Mouse (Mus musculus) leukemia stem cell, adult 10-12 weeks (primary cell): ENCODE measurements around the gene Prkag2. TPM values are rescaled to one million over a fixed set of nuclear protein-coding genes. Genes with fewer than 3 reads are reported as not detected.

Experiments
- polyA plus RNA-seq: library from polyadenylated mRNA; stranded (reverse); fragments of >175 nt; gene quantifications from 2 replicates; pipeline ENCODE4 v1.2.3, GENCODE M21; 2012; ENCODE audit warnings: low replicate concordance

The Prkag2 gene
- 2.1 and 2.8 TPM in 2 replicates for polyA plus RNA-seq

GRCm38 (mm10) chr5:25100516-25101125 is at the start of gene Prkag2:
Gene Prkag2 (minus strand): TSS chr5:25100642.

GRCm38 (mm10) chr5:24842274-24843102 is 258.0 kb downstream of the Prkag2 start, which contains the start of gene Rheb:
Gene Rheb (minus strand): TSS chr5:24842624.

Other genes with a start within 250 kb of the Prkag2 start
- gene Galntl5, start 80.8 kb upstream of the Prkag2 start, polyA plus RNA-seq: not detected in 2 replicates
- gene Galnt11, start 121.3 kb upstream of the Prkag2 start, polyA plus RNA-seq: 0.38 and 1.2 TPM in 2 replicates
- gene E130116L18Rik, start 122.5 kb upstream of the Prkag2 start, polyA plus RNA-seq: not detected in 2 replicates